Mouse (Mus musculus) cerebral cortex, adult 2 months (tissue): ENCODE measurements around the gene Pygo1.

Source experiments
- WGBS: fragments of 180-500 bp; shearing (Covaris S2); methylation state at CpG from one replicate; pipeline ENCODE4 v1.1.7; 2018; 5-methylcytosine and 5-hydroxymethylcytosine counted together

Gene Pygo1

DNA sequence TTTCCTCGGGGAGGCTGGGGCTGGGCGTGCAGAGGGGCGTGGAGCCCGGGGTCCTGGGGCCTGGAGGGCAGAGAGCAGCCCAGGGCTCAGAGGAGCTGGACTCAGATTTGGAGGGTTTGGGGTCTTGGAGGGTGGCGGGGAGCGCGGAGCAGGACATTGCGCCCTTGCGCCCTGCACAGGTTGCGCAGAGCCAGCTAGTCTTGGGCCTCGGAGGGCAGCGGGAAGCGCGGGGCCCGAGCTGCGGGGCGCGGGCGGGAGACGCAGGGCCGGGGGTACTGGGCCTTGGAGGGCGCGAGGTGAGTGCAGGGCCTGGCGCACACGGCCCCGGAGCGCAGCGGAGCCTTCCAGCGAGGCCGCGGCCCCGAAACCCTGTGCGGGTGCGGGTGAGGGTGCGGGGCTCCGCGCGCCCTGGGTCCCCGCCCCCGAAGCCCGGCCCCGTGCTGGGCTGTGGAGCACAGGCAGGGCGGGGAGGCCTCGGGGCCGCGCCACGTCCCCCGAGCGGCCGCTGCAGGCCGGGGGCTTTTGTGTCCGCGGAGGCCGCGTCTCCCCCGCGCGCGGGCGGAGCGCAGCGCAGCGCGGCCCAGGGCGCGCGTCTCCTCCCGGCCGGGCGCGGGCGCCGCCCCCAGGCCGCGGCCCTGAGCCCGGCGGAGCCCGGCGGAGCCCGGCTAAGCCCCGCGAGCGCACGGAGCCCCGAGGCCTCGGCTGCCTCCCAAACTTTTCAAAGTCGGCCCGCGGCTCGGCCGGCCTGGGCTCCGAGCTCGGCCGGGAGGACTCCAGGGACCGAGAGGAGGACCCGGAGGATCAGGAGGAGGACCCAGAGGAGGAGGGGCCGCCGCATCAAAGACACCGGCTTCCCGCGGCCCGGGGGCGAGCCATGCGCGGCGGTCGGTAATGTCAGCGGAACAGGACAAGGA is at the start of gene Pygo1:
TSS of gene Pygo1 (plus strand) at position 625 of the 914 bp plus-strand sequence.
- WGBS: 1% methylated on average over 108 of the region's 108 CpGs

DNA sequence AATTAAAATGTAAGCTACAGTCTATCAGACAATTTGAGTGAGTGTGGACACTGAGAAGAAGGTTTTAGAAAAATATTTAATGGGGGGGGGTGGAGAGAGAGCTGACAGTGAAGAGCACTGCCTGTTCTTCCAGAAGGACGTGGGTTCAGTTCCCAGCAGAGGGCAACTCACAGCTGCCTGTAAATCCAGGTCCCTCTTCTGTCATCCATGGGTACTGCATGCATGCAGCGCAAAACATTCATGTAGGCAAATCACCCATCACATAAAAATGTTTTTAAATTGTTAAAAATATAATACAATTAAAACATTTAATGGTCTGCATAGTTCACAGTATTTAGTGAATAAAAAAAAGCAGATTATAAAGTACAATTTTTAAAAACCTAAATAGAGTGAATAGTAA is 49.6 kb upstream of the Pygo1 start:
- 88% methylated on average over 2 of the region's 2 CpGs for WGBS

DNA sequence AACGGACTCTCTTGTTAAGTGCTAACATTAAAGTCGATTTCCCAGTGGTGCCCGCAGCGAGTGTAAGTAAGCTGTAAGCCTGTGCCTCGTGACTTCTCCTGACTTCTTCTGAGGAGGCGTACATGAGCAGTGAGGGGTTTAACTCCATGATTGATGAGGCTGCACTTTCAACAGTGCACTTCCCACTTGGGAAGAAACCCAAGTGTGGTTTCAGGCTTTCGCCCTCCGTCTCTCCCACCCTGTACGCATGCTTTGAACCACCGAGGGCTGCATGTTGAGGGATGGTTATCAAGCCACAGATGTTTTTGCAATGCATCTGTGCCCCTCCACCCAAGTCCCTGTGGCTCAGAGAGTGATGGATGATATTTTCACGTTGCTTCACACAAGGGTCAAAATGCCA is 47.5 kb upstream of the Pygo1 start:
- WGBS: 60% methylated on average over 11 of the region's 11 CpGs

DNA sequence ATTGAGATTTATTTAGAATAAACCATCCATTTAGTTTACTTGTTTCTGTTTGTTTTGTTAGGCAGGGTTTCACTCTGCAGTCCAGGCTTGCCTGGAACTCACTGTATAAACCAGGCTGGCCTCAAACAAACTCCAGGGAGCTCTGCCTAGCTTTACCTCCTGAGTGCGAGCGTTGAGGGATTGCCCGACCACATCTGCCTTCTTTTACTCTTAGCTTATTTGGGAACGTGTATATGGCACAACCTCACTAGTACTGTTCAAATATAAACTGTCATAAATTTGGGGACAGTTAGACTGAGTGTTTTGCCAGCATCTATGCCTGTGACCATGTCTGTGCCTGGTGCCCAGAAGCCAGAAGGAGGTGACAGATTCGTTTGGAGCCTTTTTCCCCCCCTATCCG is 46.8 kb upstream of the Pygo1 start:
- 77% methylated on average over 6 of the region's 6 CpGs for WGBS

DNA sequence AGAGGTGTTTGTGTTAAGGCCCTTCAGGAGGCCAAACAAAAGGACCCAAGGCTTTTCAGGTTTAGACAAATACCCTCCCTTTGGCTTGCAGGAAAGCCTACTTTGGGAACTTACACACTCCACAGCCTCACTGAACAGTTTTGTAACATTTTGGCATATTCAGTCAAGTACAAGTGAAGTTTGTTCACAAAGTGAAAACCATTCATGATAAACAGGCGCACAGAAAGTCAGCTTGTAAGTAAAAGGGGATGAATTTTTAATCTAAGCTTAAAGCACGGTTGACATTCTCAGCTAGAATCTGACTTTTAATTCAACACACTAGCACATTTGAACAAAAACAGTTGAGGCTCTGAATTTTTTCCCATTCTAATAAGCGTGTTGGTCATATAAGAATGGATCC is 45.8 kb upstream of the Pygo1 start:
- WGBS: 88% methylated on average over 3 of the region's 3 CpGs

DNA sequence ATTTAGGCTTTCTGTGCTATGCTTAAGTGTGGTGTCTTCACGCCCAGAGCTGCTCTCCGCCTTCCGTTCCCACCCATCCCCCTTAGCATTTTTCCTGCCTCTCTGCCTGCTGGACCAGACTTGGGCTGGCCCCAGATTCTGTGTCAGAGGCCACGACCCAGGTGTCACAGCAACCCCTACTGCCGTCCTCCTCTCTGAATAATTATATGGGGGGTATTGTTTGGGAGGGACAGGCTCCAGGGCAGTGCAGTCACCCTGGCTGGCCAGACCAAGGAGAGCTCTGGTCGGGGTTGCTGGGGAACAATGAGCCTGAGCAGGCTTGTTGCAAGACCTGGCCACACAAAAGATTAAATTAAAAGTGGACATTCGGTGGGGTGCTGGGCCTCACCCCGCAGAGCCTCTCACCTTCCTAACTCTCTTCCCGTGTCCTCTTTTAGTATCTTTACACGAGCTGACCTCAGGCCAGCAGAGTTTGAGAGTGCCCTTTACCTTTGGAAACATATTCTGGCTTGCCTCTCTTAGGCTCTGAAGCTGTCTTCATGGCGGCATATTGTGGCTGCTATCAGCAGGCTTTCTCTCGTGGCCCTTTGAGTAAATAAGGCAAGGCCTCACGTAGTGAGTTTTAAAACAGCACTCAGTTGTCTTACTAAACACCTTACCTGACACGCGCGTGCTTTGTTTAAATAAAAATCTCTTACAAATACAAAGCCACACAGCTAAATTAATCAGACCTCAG is 45.1 kb upstream of the Pygo1 start:
- WGBS: 71% methylated on average over 16 of the region's 16 CpGs

DNA sequence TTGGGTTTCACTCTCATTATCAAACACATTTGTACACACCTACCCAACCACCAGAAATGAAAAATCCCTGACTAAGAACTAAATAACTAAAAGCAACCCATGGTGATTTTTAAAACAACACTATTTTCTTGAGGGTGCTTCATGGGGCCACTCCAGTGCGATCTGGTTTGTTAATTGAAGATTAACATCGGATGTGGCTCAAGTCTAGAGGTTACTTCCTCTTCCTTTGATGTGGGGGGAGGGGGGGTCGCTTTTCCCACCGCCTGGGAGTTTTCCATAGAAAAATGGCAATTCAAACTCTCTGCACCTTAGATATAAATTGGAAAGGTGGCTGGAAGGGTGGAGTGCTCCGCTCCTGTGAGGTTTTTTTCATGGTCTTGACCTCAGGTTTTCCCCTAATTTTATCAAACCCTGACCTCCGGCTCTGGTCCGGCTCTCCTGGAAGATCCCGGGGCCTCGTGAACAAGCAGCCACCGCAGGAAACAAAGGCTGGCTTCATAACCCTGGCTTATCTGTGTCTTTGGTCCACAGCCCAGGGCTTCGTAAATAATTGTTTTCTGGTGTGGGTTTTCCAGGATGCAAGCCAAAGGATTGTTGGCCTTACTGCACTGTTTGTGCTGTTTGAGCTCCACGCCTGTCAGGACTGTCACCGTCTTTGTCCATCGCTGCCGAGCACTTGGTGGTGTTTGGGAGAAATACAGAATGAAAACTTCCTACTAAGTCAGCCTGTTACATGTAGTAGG is 44.2 kb upstream of the Pygo1 start:
- whole genome bisulfite sequencing: 43% methylated on average over 15 of the region's 15 CpGs

DNA sequence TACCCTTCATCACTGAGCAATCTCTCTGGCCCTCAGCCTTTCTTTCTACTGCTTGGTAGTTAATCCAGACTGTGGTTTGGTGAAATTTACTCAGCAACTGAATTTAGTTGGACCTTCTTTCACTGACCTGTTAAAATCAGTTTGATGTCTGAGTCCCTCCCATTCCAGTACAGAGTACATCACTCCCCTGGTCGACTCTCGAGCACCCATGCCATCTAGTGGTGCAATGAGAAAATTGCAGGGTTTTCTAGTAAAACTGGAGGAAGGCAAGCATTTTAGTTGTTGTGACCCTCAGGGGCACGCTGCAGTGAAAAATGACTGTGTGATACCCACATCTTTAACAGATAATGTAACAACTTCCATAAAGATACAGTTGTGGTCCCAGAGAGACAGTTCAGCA is 41.5 kb upstream of the Pygo1 start:
- 11% methylated on average over 3 of the region's 3 CpGs for WGBS

DNA sequence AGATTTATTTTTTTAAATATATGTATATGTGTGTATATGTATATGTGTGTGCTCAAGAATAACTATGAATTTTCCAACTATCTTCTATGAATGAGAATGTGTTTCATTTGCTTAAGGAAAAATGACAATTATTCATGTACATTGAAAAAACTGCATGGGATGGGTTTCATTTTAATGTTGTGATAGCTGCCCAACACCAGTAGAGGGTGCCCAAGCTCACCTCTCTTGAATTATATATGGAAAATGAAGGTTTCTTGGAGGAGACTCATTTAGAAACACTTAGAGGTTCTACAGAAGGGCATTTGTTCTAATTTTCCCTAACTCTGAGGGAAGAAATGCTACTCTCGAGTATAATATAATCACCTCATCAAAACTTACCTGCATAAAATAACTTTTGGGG is 35.7 kb upstream of the Pygo1 start:
- WGBS: 50% methylated on average over 1 of the region's 1 CpGs

DNA sequence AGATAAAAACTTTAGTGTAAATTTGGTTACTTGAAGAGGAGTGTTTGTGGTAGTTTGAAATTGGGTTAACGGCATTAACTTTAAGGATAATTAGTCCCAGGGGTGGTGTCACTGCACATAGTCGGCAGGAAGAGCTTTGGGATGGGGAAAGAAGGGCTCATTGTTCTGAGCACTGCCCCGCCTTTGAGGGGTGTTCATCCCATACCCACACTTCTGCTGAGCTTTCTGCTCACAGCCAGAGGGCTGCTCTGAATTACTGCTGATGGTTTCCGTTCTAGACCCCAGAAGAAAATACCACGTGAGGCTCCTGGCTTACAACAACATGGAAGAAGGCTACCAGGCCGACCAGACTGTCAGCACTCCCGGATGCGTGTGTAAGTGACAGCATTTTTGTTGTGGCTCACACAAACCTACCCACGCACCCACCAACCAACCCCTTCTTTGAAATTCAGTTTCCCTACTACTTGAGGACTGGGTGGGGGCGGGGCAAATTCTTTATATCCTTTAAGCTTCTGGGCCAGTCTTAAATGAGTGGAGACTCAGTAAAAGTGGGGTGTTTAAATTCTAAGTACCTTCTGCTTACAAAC is 34.9 kb upstream of the Pygo1 start:
- WGBS: 75% methylated on average over 10 of the region's 10 CpGs

DNA sequence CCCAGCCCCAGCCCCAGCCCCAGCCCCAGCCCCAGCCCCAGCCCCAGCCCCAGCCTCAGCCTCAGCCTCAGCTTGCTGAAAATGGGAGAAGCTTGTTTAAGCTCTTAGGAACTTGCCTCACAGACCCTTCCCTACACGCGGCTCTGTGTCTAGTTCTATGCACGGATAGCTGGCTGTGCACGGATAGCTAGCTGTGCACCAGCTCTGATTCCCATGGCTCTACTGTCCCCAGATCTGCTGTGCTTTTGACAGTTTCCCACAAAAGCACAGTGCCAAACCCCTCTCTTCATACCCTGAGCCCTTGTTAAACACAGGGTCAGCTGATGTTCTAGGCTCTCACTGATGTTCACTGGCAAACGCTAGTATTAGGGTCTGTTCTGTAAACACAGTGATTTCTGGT is 32.7 kb upstream of the Pygo1 start:
- WGBS: 88% methylated on average over 5 of the region's 5 CpGs

DNA sequence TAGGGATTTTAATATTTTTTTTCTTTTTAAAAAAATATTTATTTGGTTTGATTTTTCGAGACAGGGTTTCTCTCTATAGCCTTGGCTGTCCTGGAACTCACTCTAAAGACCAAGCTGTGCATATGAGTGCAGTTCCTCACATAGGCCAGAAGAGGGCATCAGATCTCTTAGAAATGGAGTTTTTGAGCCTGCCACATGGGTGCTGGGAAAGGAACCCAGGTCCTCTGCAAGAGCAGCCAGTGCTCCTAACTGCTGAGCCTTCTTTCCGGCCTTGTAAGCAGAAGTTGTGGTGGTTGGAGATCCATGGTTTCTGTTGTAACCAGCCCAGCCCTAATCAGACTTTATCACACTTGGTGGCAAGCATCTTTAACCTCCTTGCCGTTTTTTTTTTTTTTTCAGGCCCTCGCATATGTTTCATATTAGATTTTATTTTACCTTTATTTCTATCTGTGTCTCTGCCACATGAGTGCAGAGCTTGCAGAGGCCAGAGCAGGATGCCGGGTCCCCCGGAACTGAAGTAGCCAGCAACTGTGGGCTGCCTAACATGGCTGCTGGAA is 30.6 kb upstream of the Pygo1 start:
- 96% methylated on average over 6 of the region's 6 CpGs for whole genome bisulfite sequencing

DNA sequence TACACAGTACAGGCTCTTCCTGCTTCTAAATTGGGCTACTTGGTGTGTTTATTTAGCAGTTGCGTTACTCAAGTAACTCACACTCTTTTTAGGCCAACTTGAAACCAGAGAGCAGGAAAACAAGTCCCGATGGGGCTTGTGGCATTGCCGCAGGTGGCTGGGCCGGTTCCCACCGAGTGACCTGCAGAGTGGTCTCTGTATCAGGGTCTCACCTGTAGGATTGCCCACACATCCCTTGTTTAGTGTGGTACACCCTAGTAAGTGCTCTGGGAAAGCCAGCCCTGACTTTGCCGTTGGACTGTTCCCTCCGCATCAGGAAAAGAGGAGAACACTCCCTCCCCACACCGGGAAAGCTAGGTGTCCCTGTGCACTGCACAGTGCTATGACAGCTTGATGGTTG is 23.4 kb upstream of the Pygo1 start:
- WGBS: 74% methylated on average over 8 of the region's 8 CpGs

DNA sequence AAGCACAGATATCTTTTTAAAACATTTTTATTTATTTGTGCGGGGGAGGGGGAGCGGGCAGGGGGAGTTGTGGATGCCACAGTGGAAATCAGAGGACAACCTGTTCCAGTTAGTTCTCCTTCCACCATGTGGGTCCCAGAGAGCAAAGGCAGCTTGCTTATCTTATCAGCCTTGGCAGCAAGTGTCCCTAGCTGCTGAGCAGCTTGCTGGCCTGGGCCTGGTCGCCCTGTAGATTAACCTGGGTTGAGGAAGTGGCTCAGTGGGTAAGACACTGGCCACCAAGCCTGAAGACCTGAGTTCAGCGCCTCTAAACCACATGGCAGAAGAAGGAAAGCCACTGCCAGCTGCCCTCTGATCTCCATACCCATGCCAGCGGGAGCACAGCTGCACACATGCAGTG is 22.8 kb upstream of the Pygo1 start:
- WGBS: 93% methylated on average over 5 of the region's 5 CpGs

DNA sequence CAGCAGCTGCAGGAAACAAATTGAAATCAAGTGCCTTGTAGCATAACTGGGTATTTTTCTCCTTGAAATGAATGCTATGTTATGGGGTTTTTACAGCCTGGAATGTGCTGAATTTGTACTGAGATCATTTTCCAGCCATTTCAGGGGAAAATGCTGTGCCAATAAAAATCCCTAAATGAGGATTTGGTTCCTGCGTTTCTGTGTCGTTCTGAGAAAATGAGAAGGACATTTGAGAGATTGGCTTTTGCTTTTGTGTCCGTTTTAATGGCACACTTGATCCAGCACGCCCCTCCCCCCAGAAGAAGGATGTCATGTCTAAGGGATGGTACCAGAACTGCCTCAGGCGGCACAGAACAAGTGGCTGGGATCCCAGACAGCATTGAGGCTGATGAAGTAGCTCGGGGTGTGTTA is 18.7 kb upstream of the Pygo1 start:
- WGBS: 45% methylated on average over 6 of the region's 6 CpGs

DNA sequence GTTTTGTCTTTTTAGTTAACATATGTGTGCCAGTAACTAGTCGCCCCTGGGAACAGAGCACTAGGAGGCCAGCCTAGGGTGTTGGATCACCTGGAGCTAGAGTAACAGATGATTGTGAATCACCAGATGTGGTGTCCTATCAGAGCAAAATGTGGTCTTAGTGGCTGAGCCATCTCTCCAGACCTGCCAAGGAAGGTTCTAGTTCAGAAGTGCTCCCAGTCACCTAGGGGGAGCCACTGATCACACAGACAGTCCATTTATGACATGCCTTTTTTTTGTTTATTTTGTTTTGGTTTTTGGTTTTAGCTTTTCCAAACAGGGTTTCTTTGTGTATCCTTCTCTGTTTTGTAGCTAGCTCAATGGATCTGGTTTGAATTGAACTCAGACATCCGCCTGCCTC is 14.1 kb upstream of the Pygo1 start:
- 93% methylated on average over 2 of the region's 2 CpGs for WGBS

DNA sequence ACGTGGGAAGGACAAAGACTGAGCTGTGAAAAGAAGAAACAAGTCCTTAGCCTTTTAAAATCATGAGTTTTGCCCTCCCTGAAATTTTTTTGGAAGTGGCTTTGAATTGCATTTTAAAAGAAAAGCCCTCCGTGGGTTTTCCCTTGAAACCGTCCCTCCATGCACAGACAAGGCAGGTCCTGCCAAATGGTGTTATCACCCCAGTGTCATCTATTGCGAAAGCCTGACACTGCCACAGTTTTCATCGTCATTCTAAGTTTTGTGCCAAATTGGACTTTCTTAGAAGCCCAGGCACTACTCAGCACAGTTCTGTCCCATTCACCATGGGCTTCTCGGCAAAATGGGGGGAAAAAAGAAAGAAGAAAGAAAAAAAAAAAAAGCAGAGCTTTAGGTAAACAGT is 11.9 kb upstream of the Pygo1 start:
- WGBS: 46% methylated on average over 6 of the region's 6 CpGs

DNA sequence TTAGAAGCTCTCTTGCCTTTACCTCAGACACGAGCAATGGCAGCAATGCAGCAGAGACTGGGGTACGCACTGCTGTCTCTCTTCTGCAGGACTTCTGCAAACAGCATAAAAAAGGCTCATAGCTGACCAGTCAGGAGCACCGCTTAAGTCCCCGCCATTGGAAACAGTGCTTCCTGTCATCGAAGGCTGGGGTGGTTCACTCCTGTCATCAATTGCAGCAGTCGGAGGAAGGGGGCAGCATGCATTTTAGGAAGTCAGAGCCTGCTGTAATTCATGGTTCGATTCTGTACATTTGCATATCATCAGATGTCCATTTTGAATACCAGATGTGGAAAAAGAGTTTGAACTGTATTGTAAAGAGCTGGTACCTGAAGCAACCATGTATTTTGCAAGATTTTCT is 9.7 kb upstream of the Pygo1 start:
- WGBS: 68% methylated on average over 7 of the region's 7 CpGs

DNA sequence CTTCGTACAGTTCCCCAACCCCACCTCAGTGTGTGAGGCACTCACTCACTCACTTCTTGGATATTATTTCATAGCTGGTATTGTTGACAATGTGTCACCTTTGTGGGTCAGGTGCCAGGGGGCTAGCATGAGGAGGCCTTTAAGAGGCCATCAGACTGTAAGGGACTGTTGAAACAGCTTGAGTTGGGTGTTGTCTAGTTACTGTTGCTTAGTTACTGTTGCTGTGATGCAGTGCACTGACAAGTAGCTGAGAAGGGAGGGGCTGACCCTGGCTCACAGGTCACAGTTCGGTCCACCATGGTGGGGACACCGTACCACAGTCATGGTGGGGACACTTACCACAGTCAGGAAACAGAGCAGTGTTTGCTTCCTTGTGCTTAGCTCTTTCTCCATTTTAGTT is 2.4 kb upstream of the Pygo1 start:
- 92% methylated on average over 3 of the region's 3 CpGs for WGBS

DNA sequence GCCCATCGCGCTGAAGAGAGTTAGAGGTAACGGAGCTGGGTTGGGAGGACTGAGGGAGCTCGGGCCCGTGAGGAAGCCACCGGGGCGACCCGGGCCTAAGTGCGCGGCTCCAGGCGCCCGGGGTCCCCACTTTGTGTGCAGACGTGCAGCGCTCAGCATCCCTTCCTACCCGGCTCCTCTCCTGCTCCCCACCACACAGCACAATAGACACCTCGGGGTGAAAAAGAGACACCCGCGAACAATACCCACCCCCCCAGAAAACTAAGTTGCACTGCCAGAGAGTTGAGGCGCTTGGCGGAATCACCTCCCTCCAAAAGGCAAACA is 452 bp downstream of the Pygo1 start:
- 3% methylated on average over 20 of the region's 20 CpGs for WGBS

DNA sequence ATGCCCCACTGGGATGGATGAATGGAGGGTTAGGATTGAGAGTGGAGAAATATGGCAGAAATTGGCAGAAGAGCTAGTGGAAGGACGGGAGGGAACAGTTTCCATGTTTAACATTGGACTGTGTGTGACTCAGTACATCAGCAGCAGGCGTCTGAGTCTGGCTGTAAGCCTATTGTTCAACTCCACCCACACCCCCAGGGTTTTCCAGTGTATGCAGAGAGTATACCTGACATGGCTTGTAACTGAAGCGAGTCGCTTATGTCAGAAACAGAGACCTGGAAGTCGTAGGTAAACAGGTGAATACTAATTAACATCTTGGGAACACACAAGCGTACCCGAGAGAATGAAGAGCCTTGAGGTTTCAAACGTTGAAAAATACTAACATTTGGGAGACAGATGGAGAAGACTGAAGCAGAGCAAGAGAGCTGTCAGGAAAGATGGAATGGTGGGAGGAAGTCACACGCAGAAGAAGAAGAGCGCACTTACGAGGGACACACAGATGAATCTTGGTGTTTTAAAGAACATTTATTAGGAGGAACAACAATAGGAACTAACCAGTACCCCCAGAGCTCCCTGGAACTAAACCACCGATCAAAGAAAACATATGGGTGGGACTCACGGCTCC is 5.8 kb downstream of the Pygo1 start:
- whole genome bisulfite sequencing: 46% methylated on average over 13 of the region's 13 CpGs
